In genomic region chr2:71055300-71056114, GRCm38 (mm10) we compare ENCODE assay signal across 8 mouse cellular contexts. TPM values are rescaled to one million over a fixed set of nuclear protein-coding genes. Genes with fewer than 3 reads are reported as not detected.
DNase-seq lines count a peak whose midpoint lies in the region; ATAC-seq lines count a peak whose summit lies in the region.

TSS of gene Dcaf17 (plus strand) at chr2:71055328.
TSS of gene Mettl8 (minus strand) at chr2:71055583.

- H3K27me3 ChIP-seq in hindbrain, embryonic 12.5 days: no peaks in the 10 kb centered on the region

- peak within 1 kb of the TSS; percentile 80 for H3K9ac ChIP-seq in hindbrain, embryonic 12.5 days

- H3K9me3 ChIP-seq in hindbrain, embryonic 12.5 days (replicated peaks): no peaks in the 10 kb centered on the region

- H3K4me3 ChIP-seq in hindbrain, embryonic 12.5 days: peak within 1 kb of the TSS; percentile 80

- H3K4me1 ChIP-seq in hindbrain, embryonic 12.5 days: 0 out of 2 replicates have a peak, but pooled peaks cover 6% of the 10 kb centered on the region

- peak; percentile 99 for ATAC-seq in hindbrain, embryonic 12.5 days (ENCODE audit: low FRiP score)

- under 1% methylated on average over 57 of the region's 57 CpGs for WGBS in hindbrain, embryonic 12.5 days

- peak; percentile 98 for DNase-seq in NIH3T3 (ENCODE audit: low read depth)
- peak; percentile 95 to 97 for DNase-seq in cerebellum, postnatal 10 days
- peak; percentile 80 to 87 for DNase-seq in frontal cortex, postnatal 10 days (ENCODE audit: low spot score in 2 of 2)
- DNase-seq in layer of hippocampus, postnatal 14 days (ENCODE audit: low spot score in 2 of 2): peak; percentile 88 to 94
- DNase-seq in lung, postnatal 14 days: peak; percentile 94
- DNase-seq in retina, adult 2 months (ENCODE audit: low read depth, low spot score): peak; percentile 95
- peak; percentile 95 to 97 for DNase-seq in thymus, postnatal 36 days

- H3K27ac ChIP-seq in hindbrain, embryonic 12.5 days: peak within 1 kb of the TSS; percentile 96

- peaks cover 15% of the 10 kb centered on the region; the same call in 1 of the 2 replicates for H3K36me3 ChIP-seq in hindbrain, embryonic 12.5 days

- peak within 1 kb of the TSS; percentile 60 for H3K4me2 ChIP-seq in hindbrain, embryonic 12.5 days (replicated peaks)

RNA-seq across cellular contexts. Expression of gene Dcaf17, which starts in this region (rescaled TPM):
- 36.7 and 38.4 TPM in 2 replicates for polyA plus RNA-seq in hindbrain, embryonic 12.5 days (2016; fragmentation: Nextera tagmentation; extraction: Ambion mirVana)
- 10 to 100 TPM; 11.9 to 13.4 TPM for total RNA-seq in layer of hippocampus, postnatal 14 days (2021)

RNA-seq across cellular contexts. Expression of gene Mettl8, which starts in this region (rescaled TPM):
- polyA plus RNA-seq in hindbrain, embryonic 12.5 days (2016; fragmentation: Nextera tagmentation; extraction: Ambion mirVana): 19.2 and 19.9 TPM in 2 replicates
- total RNA-seq in layer of hippocampus, postnatal 14 days (2021): 10 to 100 TPM; 14.9 to 15.6 TPM

Comparison
In these comparisons a context has a peak if more than half of its experiments do, and no peak if none do; other contexts are left out.
1. Peak in every context shown above with its lines: DNase-seq, ATAC-seq, H3K4me3 ChIP-seq and H3K27ac ChIP-seq.